Mouse (Mus musculus): ENCODE results near the gene Frem3.

DNA sequence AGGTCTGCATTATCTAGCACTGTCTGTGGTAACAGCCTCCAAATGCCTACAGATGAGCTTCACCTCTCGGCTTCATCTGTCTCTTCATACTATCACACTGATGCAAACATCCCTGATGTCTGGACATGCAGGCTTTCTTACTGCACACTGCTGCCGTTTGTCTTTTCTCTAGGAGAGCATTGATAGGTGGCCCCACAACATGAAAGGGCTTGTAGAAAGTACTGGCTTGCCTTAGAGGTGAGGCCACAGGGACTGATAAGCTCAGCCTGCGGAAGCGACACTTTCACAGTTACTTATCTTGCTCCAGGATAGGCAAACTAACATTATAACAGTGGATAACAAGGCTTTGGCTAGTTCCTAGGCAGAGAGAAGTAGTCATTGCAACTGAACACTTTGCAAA lies 50.2 kb downstream of the Frem3 start:
- no peak for TF ChIP-seq CTCF (IDR thresholded peaks at IDR 0.05; ENCODE audit: borderline replicate concordance, control insufficient read depth, extremely low read depth, insufficient read depth, low read length, poor library complexity)
- TF ChIP-seq POLR2A (IDR thresholded peaks at IDR 0.05; ENCODE audit: control insufficient read depth, extremely low read depth, insufficient read depth, low read length, poor library complexity), result no peak
